Mouse (Mus musculus): ENCODE measurements around the gene 9530077C05Rik. TPM values are rescaled to one million over a fixed set of nuclear protein-coding genes. Genes with fewer than 3 reads are reported as not detected.
A peak's percentile ranks its signal among the peaks of the same experiment; 100 is the strongest.
"Not testable (repeated sequence)": the region's sequence is repeated elsewhere in the genome, so short reads cannot be mapped to it uniquely, and the experiment has no call there.

The 9530077C05Rik gene
- total RNA-seq, 2 experiments from 2014 or later: 7.0 to 10.0 TPM

- no peak for TF ChIP-seq CTCF (IDR thresholded peaks at IDR 0.05)
- intact Hi-C loops (cut with DNase I): no loop called here
- no peak overlapping the region for H3K27ac ChIP-seq
- H3K4me3 ChIP-seq: no peak overlapping the region
- DNase-seq (ENCODE audit: extremely low spot score in 1 of 2, low spot score in 2 of 2): no peak
Measured at GRCm38 (mm10) chr9:22443157-22443556, 31.8 kb downstream of the 9530077C05Rik start.

GRCm38 (mm10) chr9:22445123-22445522, 33.8 kb downstream of the 9530077C05Rik start:
- no peak for DNase-seq (ENCODE audit: extremely low spot score in 1 of 2, low spot score in 2 of 2)
- no peak for TF ChIP-seq CTCF (IDR thresholded peaks at IDR 0.05)
- Histone ChIP-seq H3K27ac (no peak overlapping the region), H3K4me3 (no peak overlapping the region)
- intact Hi-C loops (cut with DNase I): no loop called here

- H3K27ac ChIP-seq: no peak overlapping the region
- intact Hi-C loops (cut with DNase I): no loop called here
- no peak for TF ChIP-seq CTCF (IDR thresholded peaks at IDR 0.05)
Measured at GRCm38 (mm10) chr9:22447213-22447612, 35.9 kb downstream of the 9530077C05Rik start.

GRCm38 (mm10) chr9:22448420-22448819, 37.1 kb downstream of the 9530077C05Rik start:
- DNase-seq (ENCODE audit: extremely low spot score in 1 of 2, low spot score in 2 of 2): no peak
- no peak overlapping the region for H3K4me3 ChIP-seq
- intact Hi-C loops (cut with DNase I): no loop called here
- TF ChIP-seq CTCF (IDR thresholded peaks at IDR 0.05): peak; percentile 22
- H3K27ac ChIP-seq: no peak overlapping the region

More at GRCm38 (mm10) chr9:22447213-22447612, 35.9 kb downstream of the 9530077C05Rik start:
- DNase-seq (ENCODE audit: extremely low spot score in 1 of 2, low spot score in 2 of 2): no peak
- no peak overlapping the region for H3K4me3 ChIP-seq

GRCm38 (mm10) chr9:22449209-22449608, 37.9 kb downstream of the 9530077C05Rik start:
- no peak for TF ChIP-seq CTCF (IDR thresholded peaks at IDR 0.05)
- DNase-seq (ENCODE audit: extremely low spot score in 1 of 2, low spot score in 2 of 2): no peak
- no peak overlapping the region for H3K4me3 ChIP-seq
- intact Hi-C loops (cut with DNase I): no loop called here
- H3K27ac ChIP-seq: no peak overlapping the region

GRCm38 (mm10) chr9:22452697-22453096, 41.4 kb downstream of the 9530077C05Rik start:
- H3K27ac ChIP-seq: no peak overlapping the region
- intact Hi-C loops (cut with DNase I): no loop called here
- no peak for TF ChIP-seq CTCF (IDR thresholded peaks at IDR 0.05)
- DNase-seq (ENCODE audit: extremely low spot score in 1 of 2, low spot score in 2 of 2): no peak
- H3K4me3 ChIP-seq: no peak overlapping the region

- no peak overlapping the region for H3K27ac ChIP-seq
- TF ChIP-seq CTCF (IDR thresholded peaks at IDR 0.05): no peak
- intact Hi-C loops (cut with DNase I): no loop called here
- H3K4me3 ChIP-seq: no peak overlapping the region
- no peak for DNase-seq (ENCODE audit: extremely low spot score in 1 of 2, low spot score in 2 of 2)
Measured at GRCm38 (mm10) chr9:22453501-22453924, 42.2 kb downstream of the 9530077C05Rik start.

GRCm38 (mm10) chr9:22453990-22454389, 42.7 kb downstream of the 9530077C05Rik start, which contains the start of gene Gm17545:
Gene Gm17545, plus strand, starts transcription at chr9:22454290.
- H3K4me3 ChIP-seq; H3K27ac ChIP-seq; intact Hi-C loops (cut with DNase I); DNase-seq (ENCODE audit: extremely low spot score in 1 of 2, low spot score in 2 of 2): not testable (repeated sequence)

- H3K4me3 ChIP-seq: no peak overlapping the region
- intact Hi-C loops (cut with DNase I): no loop called here
- H3K27ac ChIP-seq: no peak overlapping the region
- TF ChIP-seq CTCF (IDR thresholded peaks at IDR 0.05): no peak
- DNase-seq (ENCODE audit: extremely low spot score in 1 of 2, low spot score in 2 of 2): no peak
Measured at GRCm38 (mm10) chr9:22455041-22455440, 43.7 kb downstream of the 9530077C05Rik start.

- TF ChIP-seq CTCF (IDR thresholded peaks at IDR 0.05): no peak
- intact Hi-C loops (cut with DNase I): no loop called here
- Histone ChIP-seq H3K27ac (no peak overlapping the region), H3K4me3 (no peak overlapping the region)
- no peak for DNase-seq (ENCODE audit: extremely low spot score in 1 of 2, low spot score in 2 of 2)
Measured at GRCm38 (mm10) chr9:22457142-22457835, 46.0 kb downstream of the 9530077C05Rik start.

GRCm38 (mm10) chr9:22461946-22462345, 50.6 kb downstream of the 9530077C05Rik start:
- Histone ChIP-seq H3K27ac (no peak overlapping the region), H3K4me3 (no peak overlapping the region)
- intact Hi-C loops (cut with DNase I): no loop called here
- no peak for TF ChIP-seq CTCF (IDR thresholded peaks at IDR 0.05)
- DNase-seq (ENCODE audit: extremely low spot score in 1 of 2, low spot score in 2 of 2): no peak

- Histone ChIP-seq H3K4me3 (no peak overlapping the region), H3K27ac (no peak overlapping the region)
- no peak for TF ChIP-seq CTCF (IDR thresholded peaks at IDR 0.05)
- intact Hi-C loops (cut with DNase I): loop anchor here (5.0 kb wide), 1 partner anchor 54 kb away; the partner anchor contains the start of gene 9530077C05Rik
- no peak for DNase-seq (ENCODE audit: extremely low spot score in 1 of 2, low spot score in 2 of 2)
Measured at GRCm38 (mm10) chr9:22466212-22466611, 54.9 kb downstream of the 9530077C05Rik start.

All from left cerebral cortex, adult 2 months (tissue).